In the genomic region with DNA sequence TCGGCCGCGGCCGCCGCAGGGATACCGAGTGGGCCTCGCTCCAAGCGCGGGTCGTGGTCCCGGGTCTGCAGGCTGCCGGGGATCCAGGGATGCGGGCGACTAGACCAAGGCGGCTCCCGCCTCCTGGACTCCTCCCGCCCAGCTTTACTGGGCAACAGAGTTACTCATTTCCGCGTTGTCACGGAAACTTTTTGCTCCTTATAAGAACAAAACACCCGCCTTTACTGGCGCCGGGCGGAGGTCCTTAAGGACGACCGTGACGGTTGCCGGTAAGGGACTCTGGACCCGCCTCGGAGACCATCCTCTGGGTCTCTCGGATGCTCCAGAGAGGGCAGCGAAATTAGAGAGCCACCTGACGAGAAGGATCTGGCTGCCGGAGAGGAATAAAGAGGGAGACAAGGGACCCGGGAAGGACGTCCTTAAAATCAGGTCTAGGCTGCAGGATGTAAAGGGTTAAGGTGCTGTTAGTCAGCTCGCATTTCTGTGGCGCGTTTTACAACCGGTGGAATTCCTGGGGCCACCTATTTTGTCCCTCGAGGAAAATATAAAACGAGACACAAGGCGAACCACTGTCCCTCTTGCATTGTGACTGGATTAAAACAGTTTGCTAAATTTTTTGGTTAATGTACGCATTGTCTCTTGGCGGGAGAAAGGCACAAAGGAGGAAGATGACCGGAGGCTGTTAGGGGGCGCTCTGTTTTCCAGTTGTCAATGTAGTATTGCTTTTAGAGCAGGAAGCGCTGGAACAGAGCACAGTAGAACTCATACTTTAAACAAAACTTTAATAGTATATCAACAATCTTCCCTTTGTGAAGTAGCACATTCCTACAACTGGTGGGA, we compare ENCODE assay signal across 8 mouse cellular contexts. TPM values are rescaled to one million over a fixed set of nuclear protein-coding genes. Genes with fewer than 3 reads are reported as not detected.
DNase-seq lines count a peak whose midpoint lies in the region; ATAC-seq lines count a peak whose summit lies in the region.

Cfap43 (minus strand) TSS at position 162 of the 840 bp plus-strand sequence.
Itprip (minus strand) TSS at position 174 of the 840 bp plus-strand sequence.

- intact Hi-C loops in left cerebral cortex, postnatal 14 days (cut with DNase I), result loop anchor here (5.0 kb wide), 1 partner anchor 37 kb away; no protein-coding TSS in a partner anchor

- H3K27ac ChIP-seq in intestine, embryonic 14.5 days (ENCODE audit: low read depth), result peak within 1 kb of the TSS; percentile 97

- H3K9ac ChIP-seq in intestine, embryonic 14.5 days (ENCODE audit: low read length), result peak within 1 kb of the TSS; percentile 79

- peak; percentile 76 for ATAC-seq in intestine, embryonic 14.5 days (replicated peaks; ENCODE audit: low FRiP score, low TSS enrichment, low read depth)
- ATAC-seq in megakaryocyte-erythroid progenitor cell, adult 5-6 weeks (replicated peaks; ENCODE audit: low FRiP score, low TSS enrichment, poor library complexity, severe bottlenecking), result peak; percentile 88

- peak; percentile 87 for DNase-seq in R1 (ENCODE audit: low read depth, low spot score)
- peak; percentile 92 for DNase-seq in embryo, embryonic 10.5 days (ENCODE audit: low spot score)
- peak; percentile 69 for DNase-seq in gastrocnemius, postnatal 25 days
- DNase-seq in intestine, embryonic 14.5 days (ENCODE audit: low spot score), result peak; percentile 96
- peak; percentile 45 to 61 for DNase-seq in left cerebral cortex, postnatal 14 days (ENCODE audit: low spot score in 2 of 2)
- peak; percentile 65 for DNase-seq in right cerebral cortex, postnatal 25 days
- DNase-seq in urinary bladder, postnatal 36 days (ENCODE audit: low spot score in 2 of 2), result peak; percentile 82 to 83

- no peaks in the 10 kb centered on the region for H3K27me3 ChIP-seq in intestine, embryonic 14.5 days (replicated peaks; ENCODE audit: control insufficient read depth, insufficient read depth, low read length)

- H3K4me2 ChIP-seq in intestine, embryonic 14.5 days (ENCODE audit: low read length), result peak within 1 kb of the TSS; percentile 62

- under 1% methylated on average over 48 of the region's 48 CpGs for WGBS in intestine, embryonic 14.5 days

- H3K36me3 ChIP-seq in intestine, embryonic 14.5 days (ENCODE audit: control insufficient read depth, insufficient read depth, low read length), result 0 out of 2 replicates have a peak, but pooled peaks cover 5% of the 10 kb centered on the region

- peak within 1 kb of the TSS; percentile 85 for H3K4me3 ChIP-seq in intestine, embryonic 14.5 days (ENCODE audit: low read depth, low read length)

- peaks cover 21% of the 10 kb centered on the region for H3K4me1 ChIP-seq in intestine, embryonic 14.5 days (replicated peaks; ENCODE audit: control insufficient read depth, insufficient read depth, low read length)

- H3K9me3 ChIP-seq in intestine, embryonic 14.5 days (ENCODE audit: control insufficient read depth, low read length), result no peaks in the 10 kb centered on the region

RNA-seq across cellular contexts. Expression of gene Cfap43, which starts in this region (rescaled TPM):
- not detected for total RNA-seq in gastrocnemius, postnatal 25 days (2021)
- polyA plus RNA-seq in intestine, embryonic 14.5 days (2014; fragmentation: Nextera tagmentation; extraction: Ambion mirVana), result 0.11 TPM in 2 replicates
- 1 to 10 TPM in 1 of 2 experiments, under 1 TPM in 1; 0.34 to 1.2 TPM for total RNA-seq in left cerebral cortex, postnatal 14 days (2021)
- total RNA-seq in megakaryocyte-erythroid progenitor cell, adult 5-6 weeks (2014; fragmentation: Nextera tagmentation), result 0.33 TPM in 1 of 2 replicates, not detected in the other
- total RNA-seq in megakaryocyte-erythroid progenitor cell, adult 5-6 weeks (2017), result 0.08 TPM in 1 of 2 replicates, not detected in the other

RNA-seq across cellular contexts. Expression of gene Itprip, which starts in this region (rescaled TPM):
- total RNA-seq in gastrocnemius, postnatal 25 days (2021), result under 1 TPM; 0.36 to 0.70 TPM
- 9.9 and 13.0 TPM in 2 replicates for polyA plus RNA-seq in intestine, embryonic 14.5 days (2014; fragmentation: Nextera tagmentation; extraction: Ambion mirVana)
- total RNA-seq in left cerebral cortex, postnatal 14 days (2021), result 1 to 10 TPM in 1 of 2 experiments, under 1 TPM in 1; 0.94 to 1.1 TPM
- total RNA-seq in megakaryocyte-erythroid progenitor cell, adult 5-6 weeks (2014; fragmentation: Nextera tagmentation), result 6.6 and 8.8 TPM in 2 replicates
- total RNA-seq in megakaryocyte-erythroid progenitor cell, adult 5-6 weeks (2017), result 6.7 and 22.0 TPM in 2 replicates

Comparison
In these comparisons a context has a peak if more than half of its experiments do, and no peak if none do; other contexts are left out.
1. Peak in every context shown above with its lines: DNase-seq, ATAC-seq, H3K4me3 ChIP-seq and H3K27ac ChIP-seq.
2. Peak in DNase-seq in gastrocnemius, postnatal 25 days; RNA of the genes that start here not detected or under 1 TPM.